Mouse (Mus musculus): ENCODE results near the gene Pitpnm2.

GRCm38 (mm10) chr5:124093120-124093794 is 156.3 kb downstream of the Pitpnm2 start:
- no peak for TF ChIP-seq CTCF (IDR thresholded peaks at IDR 0.05; ENCODE audit: low read depth, low read length)
- TF ChIP-seq POLR2A (IDR thresholded peaks at IDR 0.05; ENCODE audit: borderline replicate concordance, low read depth, low read length) = no peak
